Mouse (Mus musculus): ENCODE measurements around the gene Iqcf1.

DNA sequence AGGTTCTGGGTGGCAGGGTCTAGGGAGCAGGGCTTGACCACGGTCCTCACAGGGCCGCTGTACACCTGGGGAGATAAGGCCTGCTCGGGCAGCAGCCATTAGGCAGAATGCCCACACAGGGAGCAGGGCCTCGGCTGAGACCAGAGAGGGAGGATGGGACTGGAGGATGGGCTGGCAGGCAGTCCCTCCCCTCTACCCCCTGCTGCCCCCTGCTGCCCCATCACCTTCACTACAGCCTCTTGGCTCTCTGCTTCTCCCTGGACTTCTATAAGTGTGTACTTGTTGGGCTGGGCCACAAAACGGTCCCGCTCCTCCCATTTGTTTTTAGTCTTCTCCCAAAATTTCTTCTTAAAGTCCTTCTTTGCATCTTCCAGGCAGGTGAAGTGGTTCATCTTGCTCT lies 25.3 kb upstream of the Iqcf1 start:
- TF ChIP-seq CTCF (IDR thresholded peaks at IDR 0.05; ENCODE audit: control insufficient read depth, insufficient read depth, low read length), result peak; percentile 54; the same call in 1 of the 2 replicates
- TF ChIP-seq POLR2A (IDR thresholded peaks at IDR 0.05; ENCODE audit: borderline replicate concordance, control insufficient read depth, low read depth, low read length), result no peak

Data from bone marrow, adult 2 months (tissue).